Mouse (Mus musculus) neural tube, embryonic 13.5 days (tissue): ENCODE measurements around the gene Arhgap20. TPM values are rescaled to one million over a fixed set of nuclear protein-coding genes. Genes with fewer than 3 reads are reported as not detected.

Experiments used
- ATAC-seq: fragments of 200-750 bp; cut with Nextera tagmentation; 2 replicates; pipeline ENCODE4 v1.8.0; 2017; ENCODE audit warnings: low read depth, mild to moderate bottlenecking, moderate TSS enrichment, moderate library complexity
- H3K27ac ChIP-seq: fragments of 300-500 bp; sonication (generic); replicated peaks from 2 replicates; pipeline ENCODE4 v1.5.1; 2015; ENCODE audit warnings: moderate library complexity, mild to moderate bottlenecking, inconsistent platforms
- H3K27me3 ChIP-seq: fragments of 300-500 bp; sonication (generic); 2 replicates; pipeline ENCODE4 v1.6.1; 2015; ENCODE audit warnings: mild to moderate bottlenecking, inconsistent platforms
- H3K36me3 ChIP-seq: fragments of 300-500 bp; sonication (generic); 2 replicates; pipeline ENCODE4 v1.6.1; 2015; ENCODE audit warnings: mild to moderate bottlenecking, inconsistent platforms
- H3K4me1 ChIP-seq: fragments of 300-500 bp; sonication (generic); replicated peaks from 2 replicates; pipeline ENCODE4 v1.6.1; 2015; ENCODE audit warnings: inconsistent platforms
- H3K4me2 ChIP-seq: fragments of 300-500 bp; sonication (generic); 2 replicates; pipeline ENCODE4 v1.6.1; 2015; ENCODE audit warnings: inconsistent platforms, mild to moderate bottlenecking, moderate library complexity
- H3K4me3 ChIP-seq: fragments of 300-500 bp; sonication (generic); 2 replicates; pipeline ENCODE4 v1.5.1; 2015; ENCODE audit warnings: mild to moderate bottlenecking, inconsistent platforms
- H3K9ac ChIP-seq: fragments of 300-500 bp; sonication (generic); 2 replicates; pipeline ENCODE4 v1.6.1; 2015; ENCODE audit warnings: moderate library complexity, mild to moderate bottlenecking, inconsistent platforms
- H3K9me3 ChIP-seq: fragments of 300-500 bp; sonication (generic); 2 replicates; pipeline ENCODE4 v1.6.1; 2016; ENCODE audit warnings: inconsistent platforms
- WGBS: fragments of 180-500 bp; shearing (Covaris S2); methylation state at CpG from one replicate; pipeline ENCODE4 v1.1.7; 2015; 5-methylcytosine and 5-hydroxymethylcytosine counted together
- polyA plus RNA-seq: library from polyadenylated mRNA; unstranded; fragments of >200 nt; fragmentation: Nextera tagmentation; extraction: Ambion mirVana; gene quantifications from 2 replicates; pipeline ENCODE4 v1.2.1, GENCODE M21; 2015

The Arhgap20 gene
- polyA plus RNA-seq, 1 experiment from 2014 or later, result 20.9 TPM

DNA sequence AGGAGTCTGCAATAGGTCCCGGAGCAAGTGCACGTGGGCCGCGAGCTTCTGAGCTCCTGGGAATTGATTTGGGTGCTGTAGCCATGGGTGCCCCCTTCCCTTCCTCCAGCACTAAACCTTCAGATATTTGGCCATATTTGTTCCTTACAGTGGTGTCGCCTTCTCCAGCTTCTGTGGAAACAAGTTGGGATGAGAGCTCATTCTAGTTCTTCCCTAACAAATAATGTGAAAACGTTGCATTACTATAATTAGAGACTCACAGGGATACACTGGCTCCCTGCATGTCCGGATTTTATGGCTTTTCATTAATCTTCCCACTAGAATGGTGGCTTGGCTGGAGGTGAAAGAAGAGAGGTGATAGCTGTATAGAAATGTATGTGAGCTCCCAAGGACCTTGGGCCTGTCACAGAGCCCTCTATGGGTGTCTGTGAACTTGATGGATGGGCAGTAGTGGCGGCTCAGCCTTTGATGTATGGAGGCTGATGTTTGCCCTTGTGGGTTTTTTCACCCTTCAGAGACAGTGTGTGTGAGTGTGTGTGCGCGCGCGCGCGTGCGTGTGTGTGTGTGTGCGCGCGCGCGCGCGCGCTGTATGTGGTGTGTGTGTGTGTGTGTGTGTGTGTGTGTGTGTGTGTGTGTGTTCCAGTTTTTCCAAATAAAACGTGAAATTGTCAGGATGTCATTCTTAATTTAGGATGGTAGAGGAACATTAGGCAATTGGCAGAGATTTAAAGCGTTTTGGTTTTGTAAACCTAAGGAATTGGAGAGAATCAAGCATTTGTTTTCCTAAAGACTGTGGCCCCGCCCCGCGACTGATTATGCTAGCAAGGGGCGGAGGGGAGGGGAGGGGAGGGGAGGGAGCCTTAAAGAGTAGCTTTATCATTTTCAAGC is 1.3 kb downstream of the Arhgap20 start:
- Histone ChIP-seq H3K9ac (peak overlapping the region; percentile 92), H3K4me1 (peaks cover 21% of the 10 kb centered on the region), H3K4me3 (peak overlapping the region; percentile 58), H3K27me3 (peaks cover 10% of the 10 kb centered on the region; the same call in 1 of the 2 replicates), H3K36me3 (no peaks in the 10 kb centered on the region), H3K27ac (peak overlapping the region; percentile 88), H3K4me2 (peak overlapping the region; percentile 68), H3K9me3 (no peaks in the 10 kb centered on the region)
- WGBS, result under 1% methylated on average over 28 of the region's 29 CpGs
- peak; percentile 24 for ATAC-seq

DNA sequence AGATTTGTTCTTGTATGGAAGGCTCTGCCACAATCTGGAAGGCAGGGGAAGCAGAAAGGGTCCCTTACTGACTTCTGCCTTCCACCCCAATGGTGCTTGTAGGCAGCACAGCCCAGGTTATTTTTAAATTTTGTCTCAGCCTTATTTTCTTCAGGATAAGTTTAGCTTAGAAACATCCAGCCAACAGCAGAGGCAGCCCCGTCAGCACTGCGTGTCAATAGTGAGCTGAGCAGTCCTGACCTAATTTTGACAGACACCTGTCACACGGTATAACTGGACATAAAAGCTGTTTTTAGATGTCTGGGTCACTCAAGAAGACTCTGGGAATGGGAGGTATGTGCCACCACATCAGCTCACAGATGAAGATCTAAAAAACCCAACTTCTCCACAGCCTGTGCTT is 9.1 kb downstream of the Arhgap20 start:
- Histone ChIP-seq H3K9me3 (no peaks in the 10 kb centered on the region), H3K9ac (no peak overlapping the region), H3K4me3 (no peak overlapping the region), H3K4me1 (peaks cover 8% of the 10 kb centered on the region; the same call in 1 of the 2 replicates), H3K27me3 (no peaks in the 10 kb centered on the region), H3K4me2 (no peak overlapping the region), H3K27ac (no peak overlapping the region), H3K36me3 (no peaks in the 10 kb centered on the region)
- WGBS, result 88% methylated on average over 3 of the region's 3 CpGs
- ATAC-seq, result no peak

DNA sequence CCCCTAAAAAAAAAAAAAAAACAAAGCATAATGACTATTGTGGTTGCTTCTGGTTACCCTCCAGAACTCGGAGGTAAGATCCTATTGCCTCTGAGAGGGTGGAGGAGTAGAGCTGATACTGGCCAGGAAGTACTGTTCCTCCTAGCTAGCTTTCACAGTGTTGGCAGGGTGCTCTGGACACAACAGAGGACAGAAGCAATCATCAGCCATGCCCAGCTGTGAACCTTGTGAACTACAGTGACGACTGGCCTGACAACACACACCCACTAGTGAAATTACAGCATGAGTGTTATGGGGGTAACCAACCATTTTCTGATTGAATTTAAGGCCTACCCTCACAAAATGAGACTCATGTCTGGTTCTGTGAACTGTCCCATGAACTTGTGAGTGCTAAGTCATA is 11.3 kb downstream of the Arhgap20 start:
- H3K4me1 ChIP-seq, result peaks cover 11% of the 10 kb centered on the region
- no peaks in the 10 kb centered on the region for H3K27me3 ChIP-seq
- H3K9me3 ChIP-seq, result no peaks in the 10 kb centered on the region
- ATAC-seq, result no peak
- H3K9ac ChIP-seq, result no peak overlapping the region
- no peak overlapping the region for H3K4me3 ChIP-seq
- 74% methylated on average over 2 of the region's 2 CpGs for WGBS
- H3K36me3 ChIP-seq, result no peaks in the 10 kb centered on the region
- no peak overlapping the region for H3K27ac ChIP-seq
- no peak overlapping the region for H3K4me2 ChIP-seq

DNA sequence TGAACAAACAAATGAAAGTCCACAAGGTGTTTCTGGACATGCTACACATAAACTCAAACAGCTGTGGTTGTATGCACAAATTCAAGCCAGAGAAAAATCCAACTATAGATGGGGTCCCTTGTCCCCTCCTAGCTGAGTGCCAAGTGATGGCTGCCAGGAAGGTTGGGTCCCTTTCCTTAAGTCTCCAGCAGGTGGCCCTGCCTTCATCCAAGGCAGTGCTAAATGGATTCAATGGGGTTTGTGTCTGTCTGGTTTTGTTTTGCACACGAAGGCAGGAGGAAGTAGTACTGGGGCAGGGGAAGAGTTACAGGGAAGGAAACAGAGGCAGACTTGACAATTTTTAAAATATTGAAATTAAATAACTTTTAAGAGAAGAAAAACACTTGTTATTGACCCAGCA is 12.0 kb downstream of the Arhgap20 start:
- Histone ChIP-seq H3K4me1 (peaks cover 11% of the 10 kb centered on the region), H3K27me3 (no peaks in the 10 kb centered on the region), H3K27ac (no peak overlapping the region), H3K4me3 (no peak overlapping the region), H3K4me2 (no peak overlapping the region), H3K9ac (no peak overlapping the region), H3K36me3 (no peaks in the 10 kb centered on the region), H3K9me3 (no peaks in the 10 kb centered on the region)
- WGBS, result 13% methylated on average over 1 of the region's 1 CpGs
- ATAC-seq, result no peak

DNA sequence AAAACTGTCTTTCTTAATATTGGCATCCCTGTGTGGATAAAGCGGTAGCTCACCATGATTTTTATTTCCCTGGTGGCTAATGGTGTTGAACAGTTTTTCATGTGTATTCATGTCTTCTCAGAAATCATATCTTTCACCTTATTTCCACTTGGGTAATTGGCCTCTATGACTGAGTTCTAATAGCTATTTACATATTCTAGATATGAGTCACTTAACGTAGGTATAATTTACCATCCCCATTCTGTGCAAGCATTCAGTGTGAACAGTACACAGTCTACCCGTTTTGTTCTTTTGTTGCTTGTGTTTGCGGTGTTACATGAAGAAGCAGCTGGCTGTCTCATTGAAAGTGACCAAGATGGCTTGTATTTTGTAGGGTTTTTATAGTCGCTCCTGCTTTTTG is 14.1 kb downstream of the Arhgap20 start:
- Histone ChIP-seq H3K9me3 (no peaks in the 10 kb centered on the region), H3K36me3 (no peaks in the 10 kb centered on the region), H3K4me3 (no peak overlapping the region), H3K27ac (no peak overlapping the region; the same call in 1 of the 2 replicates), H3K9ac (no peak overlapping the region), H3K27me3 (no peaks in the 10 kb centered on the region), H3K4me2 (no peak overlapping the region), H3K4me1 (peaks cover 11% of the 10 kb centered on the region; the same call in 1 of the 2 replicates)
- 72% methylated on average over 5 of the region's 5 CpGs for WGBS
- ATAC-seq, result no peak

DNA sequence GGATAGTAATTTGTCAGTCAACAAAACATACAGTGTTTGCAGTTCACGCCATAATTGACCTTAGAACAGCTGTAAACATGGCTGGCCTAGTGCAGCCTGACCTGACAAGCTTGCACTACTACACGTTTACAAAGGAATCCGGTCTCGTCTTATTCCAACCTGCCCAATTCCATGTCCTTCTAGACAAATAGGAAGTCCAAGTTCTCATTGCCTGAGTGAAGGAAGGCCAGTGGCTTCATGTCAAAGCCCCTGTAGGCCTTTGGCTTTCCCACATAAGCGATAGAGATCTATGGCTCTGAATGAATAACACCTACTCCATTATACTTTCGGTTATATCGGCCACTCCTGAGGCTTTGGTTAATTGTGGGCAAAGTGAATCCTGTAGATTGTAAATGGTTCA is 16.0 kb downstream of the Arhgap20 start:
- Histone ChIP-seq H3K9me3 (no peaks in the 10 kb centered on the region), H3K9ac (no peak overlapping the region), H3K36me3 (no peaks in the 10 kb centered on the region), H3K4me2 (no peak overlapping the region), H3K4me1 (peaks cover 11% of the 10 kb centered on the region; the same call in 1 of the 2 replicates), H3K27ac (no peak overlapping the region), H3K27me3 (no peaks in the 10 kb centered on the region), H3K4me3 (no peak overlapping the region)
- no peak for ATAC-seq
- 89% methylated on average over 7 of the region's 7 CpGs for WGBS

DNA sequence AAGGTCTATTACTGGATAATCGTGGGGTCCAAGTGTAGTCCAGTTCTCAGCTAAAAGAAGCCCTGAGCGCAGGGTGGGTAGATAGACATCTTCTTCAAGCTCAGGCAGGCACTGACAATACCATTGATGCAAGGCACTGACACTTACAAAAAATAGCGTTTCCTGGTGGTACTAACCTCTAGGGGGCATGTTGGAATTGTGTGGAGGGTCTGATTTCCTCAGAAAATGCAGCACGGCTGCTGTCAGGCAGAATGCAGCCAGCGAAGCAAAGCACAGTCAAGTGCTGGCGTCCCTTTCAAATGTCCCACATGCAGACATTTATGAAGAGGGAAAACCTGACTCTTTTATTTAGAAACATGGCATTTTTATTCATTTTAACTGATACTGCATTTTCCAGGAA is 22.2 kb downstream of the Arhgap20 start:
- ATAC-seq, result no peak
- no peak overlapping the region for H3K4me2 ChIP-seq
- peaks cover 8% of the 10 kb centered on the region for H3K4me1 ChIP-seq
- H3K9ac ChIP-seq, result no peak overlapping the region
- H3K4me3 ChIP-seq, result no peak overlapping the region
- H3K36me3 ChIP-seq, result no peaks in the 10 kb centered on the region
- no peak overlapping the region for H3K27ac ChIP-seq
- 38% methylated on average over 6 of the region's 6 CpGs for WGBS
- no peaks in the 10 kb centered on the region for H3K27me3 ChIP-seq
- no peaks in the 10 kb centered on the region for H3K9me3 ChIP-seq

DNA sequence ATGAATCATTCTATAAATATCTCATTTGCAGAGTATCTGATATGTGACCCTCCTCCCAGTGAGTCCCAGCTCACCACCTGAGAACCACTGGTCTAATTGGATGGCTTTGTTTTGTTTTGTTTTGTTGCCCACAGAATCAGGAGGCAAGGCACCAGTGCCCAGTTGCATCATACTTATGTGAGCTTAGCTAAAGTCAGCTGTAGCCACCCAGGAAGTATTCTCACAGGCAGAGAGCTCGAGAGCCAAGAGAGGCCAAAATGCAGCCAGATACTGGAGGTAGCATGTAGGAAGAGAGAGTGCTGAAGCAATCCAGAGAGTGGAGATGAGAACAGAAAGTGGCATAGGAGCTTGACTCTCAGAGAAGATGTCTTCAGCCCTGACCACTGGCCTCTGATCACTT is 23.3 kb downstream of the Arhgap20 start:
- H3K27ac ChIP-seq, result no peak overlapping the region
- no peaks in the 10 kb centered on the region for H3K27me3 ChIP-seq
- peaks cover 5% of the 10 kb centered on the region; the same call in 1 of the 2 replicates for H3K36me3 ChIP-seq
- WGBS, result 68% methylated on average over 1 of the region's 1 CpGs
- H3K4me2 ChIP-seq, result no peak overlapping the region
- H3K4me3 ChIP-seq, result no peak overlapping the region
- ATAC-seq, result no peak
- no peaks in the 10 kb centered on the region for H3K9me3 ChIP-seq
- no peak overlapping the region for H3K9ac ChIP-seq
- H3K4me1 ChIP-seq, result peaks cover 8% of the 10 kb centered on the region

DNA sequence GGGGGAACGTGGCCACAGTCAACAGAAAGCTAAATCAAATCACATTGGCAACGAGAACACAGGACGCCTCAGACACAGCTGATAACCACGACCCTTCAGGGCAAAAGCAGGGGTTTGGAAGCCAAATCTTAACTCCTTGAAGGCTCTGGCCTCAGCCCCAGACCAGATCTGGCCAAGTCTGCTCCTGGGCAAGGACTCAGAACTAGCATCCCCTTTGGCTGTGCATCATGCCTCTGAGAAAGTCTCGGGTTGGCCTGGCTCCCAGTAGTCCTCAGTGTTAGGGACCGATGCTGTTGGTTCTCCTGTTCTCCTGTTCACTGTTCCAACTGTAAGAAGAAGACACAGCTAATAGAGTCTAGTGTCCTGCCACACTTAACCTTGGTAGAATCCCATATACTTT is 30.1 kb downstream of the Arhgap20 start:
- H3K9me3 ChIP-seq, result no peaks in the 10 kb centered on the region
- H3K4me2 ChIP-seq, result no peak overlapping the region
- H3K4me1 ChIP-seq, result no peaks in the 10 kb centered on the region
- WGBS, result 65% methylated on average over 6 of the region's 6 CpGs
- peaks cover 5% of the 10 kb centered on the region; the same call in 1 of the 2 replicates for H3K36me3 ChIP-seq
- no peak for ATAC-seq
- no peak overlapping the region for H3K27ac ChIP-seq
- H3K27me3 ChIP-seq, result no peaks in the 10 kb centered on the region
- no peak overlapping the region for H3K9ac ChIP-seq
- no peak overlapping the region for H3K4me3 ChIP-seq

DNA sequence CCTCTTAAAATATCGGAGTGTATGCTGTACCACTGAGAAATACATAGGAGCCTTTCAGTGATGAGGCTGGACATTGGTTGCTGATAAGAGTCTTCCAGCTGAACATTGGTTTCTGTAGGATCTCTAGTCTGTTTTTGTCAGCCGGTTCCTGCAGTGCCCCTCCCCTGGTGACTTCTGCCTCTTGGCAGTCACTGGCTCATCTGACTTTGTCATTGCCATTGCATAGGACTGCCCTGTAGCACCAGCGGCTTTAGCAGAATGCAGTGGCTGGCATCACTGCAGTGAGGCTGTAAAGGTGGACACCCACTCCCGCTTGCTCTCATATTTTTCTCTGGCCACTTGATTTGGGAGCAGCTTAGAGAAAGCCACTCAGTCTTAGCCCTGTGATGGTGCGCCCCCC is 33.1 kb downstream of the Arhgap20 start:
- no peak overlapping the region for H3K27ac ChIP-seq
- no peak overlapping the region for H3K9ac ChIP-seq
- H3K4me2 ChIP-seq, result no peak overlapping the region
- no peaks in the 10 kb centered on the region for H3K27me3 ChIP-seq
- H3K9me3 ChIP-seq, result no peaks in the 10 kb centered on the region
- no peak for ATAC-seq
- no peak overlapping the region for H3K4me3 ChIP-seq
- WGBS, result 89% methylated on average over 5 of the region's 5 CpGs
- H3K36me3 ChIP-seq, result no peaks in the 10 kb centered on the region
- H3K4me1 ChIP-seq, result no peaks in the 10 kb centered on the region

DNA sequence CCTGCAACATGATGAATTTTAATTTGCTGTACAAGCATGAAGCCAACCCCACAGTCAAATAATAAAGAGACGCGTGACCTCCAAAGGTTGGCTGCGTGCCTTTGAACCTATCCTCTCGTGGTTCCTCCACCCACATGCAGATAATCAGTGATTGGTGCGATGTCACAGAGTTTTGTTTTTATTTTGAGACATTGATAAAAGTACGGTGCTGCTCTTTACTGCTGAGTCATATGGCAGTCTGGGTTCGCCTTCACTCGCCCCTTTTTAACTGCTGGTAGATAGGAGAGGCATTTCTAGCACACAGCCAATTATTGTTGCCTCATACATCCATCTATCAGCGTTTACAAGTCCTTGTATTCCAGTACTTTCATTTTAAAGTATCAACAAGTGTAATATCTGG is 34.0 kb downstream of the Arhgap20 start:
- Histone ChIP-seq H3K9ac (no peak overlapping the region), H3K27ac (no peak overlapping the region), H3K4me3 (no peak overlapping the region), H3K27me3 (no peaks in the 10 kb centered on the region), H3K9me3 (no peaks in the 10 kb centered on the region), H3K4me2 (no peak overlapping the region), H3K36me3 (no peaks in the 10 kb centered on the region), H3K4me1 (no peaks in the 10 kb centered on the region)
- 92% methylated on average over 9 of the region's 9 CpGs for WGBS
- no peak for ATAC-seq

DNA sequence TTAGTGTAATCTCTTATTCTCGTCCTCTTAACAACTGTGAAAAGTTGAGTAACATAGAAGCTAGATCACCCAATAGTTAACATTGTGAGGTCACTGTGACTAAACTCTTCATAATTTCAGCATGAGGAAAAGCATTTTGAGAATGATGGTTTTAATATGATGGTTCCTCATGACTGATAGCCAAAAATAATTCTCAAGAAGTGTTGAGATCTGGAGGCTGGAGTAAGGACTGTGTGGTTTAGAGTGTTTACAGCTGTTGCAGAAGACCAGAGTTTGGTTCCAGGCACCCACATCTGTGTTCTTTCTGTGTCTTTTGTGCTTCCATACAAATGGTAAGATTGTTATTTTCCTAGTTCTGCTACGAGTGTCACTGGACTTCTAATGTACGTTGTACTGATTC is 42.1 kb downstream of the Arhgap20 start:
- Histone ChIP-seq H3K9me3 (no peaks in the 10 kb centered on the region), H3K9ac (no peak overlapping the region), H3K36me3 (no peaks in the 10 kb centered on the region), H3K4me3 (no peak overlapping the region), H3K27ac (no peak overlapping the region), H3K4me1 (no peaks in the 10 kb centered on the region), H3K27me3 (no peaks in the 10 kb centered on the region), H3K4me2 (no peak overlapping the region)
- ATAC-seq, result no peak
- WGBS, result 80% methylated on average over 3 of the region's 3 CpGs

DNA sequence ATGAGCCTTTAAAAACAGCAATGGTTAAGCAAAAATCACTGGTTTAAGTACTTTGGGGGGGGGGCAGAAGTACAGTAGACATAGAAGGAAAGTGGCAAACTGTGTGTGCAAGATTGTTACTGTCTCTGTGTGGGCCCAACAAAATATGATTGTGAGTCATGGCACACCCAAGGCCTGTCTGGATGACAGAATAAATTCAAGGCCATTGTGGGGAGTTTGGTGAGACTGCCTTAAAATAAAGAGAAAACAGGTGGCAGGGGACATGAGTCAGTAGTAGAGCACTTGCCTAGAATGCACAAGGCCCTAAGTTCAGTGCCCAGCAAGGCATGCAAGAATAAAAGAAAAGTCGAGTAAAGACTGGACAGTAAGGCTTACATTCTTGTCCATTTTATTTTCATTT is 47.8 kb downstream of the Arhgap20 start:
- Histone ChIP-seq H3K9me3 (no peaks in the 10 kb centered on the region), H3K4me2 (no peak overlapping the region), H3K27me3 (no peaks in the 10 kb centered on the region), H3K4me3 (no peak overlapping the region), H3K36me3 (no peaks in the 10 kb centered on the region), H3K4me1 (no peaks in the 10 kb centered on the region), H3K9ac (no peak overlapping the region), H3K27ac (no peak overlapping the region)
- 91% methylated on average over 1 of the region's 1 CpGs for WGBS
- ATAC-seq, result no peak
